Mouse (Mus musculus): Measurements from ENCODE around the gene Grin2c. TPM values are rescaled to one million over a fixed set of nuclear protein-coding genes. Genes with fewer than 3 reads are reported as not detected.
A peak's percentile ranks its signal among the peaks of the same experiment; 100 is the strongest.

Grin2c gene
- polyA plus RNA-seq, 1 experiment from 2014 or later = 0.21 TPM

DNA sequence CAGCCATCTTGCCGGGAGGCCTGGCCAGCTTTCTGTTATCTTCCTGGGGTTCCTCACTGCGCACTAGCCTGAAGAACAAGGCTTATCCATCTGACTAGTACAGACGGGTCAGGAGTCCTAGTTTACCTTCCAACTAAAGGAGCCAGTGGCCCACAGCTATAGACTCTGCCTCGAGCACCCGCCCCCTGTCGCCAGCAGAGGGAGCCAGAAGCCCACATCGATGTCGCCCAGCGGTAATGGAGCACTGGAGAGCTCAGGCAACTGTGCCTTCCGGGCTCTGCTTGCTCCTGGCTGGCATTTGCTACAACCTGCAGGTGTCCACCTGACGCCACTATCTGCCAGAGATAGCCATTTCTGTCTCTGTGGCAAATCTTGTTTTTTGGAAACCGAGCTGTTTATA is 64.7 kb downstream of the Grin2c start:
- H3K4me3 ChIP-seq = no peak overlapping the region
- no peaks in the 10 kb centered on the region for H3K9me3 ChIP-seq
- H3K4me2 ChIP-seq = no peak overlapping the region
- peaks cover 17% of the 10 kb centered on the region for H3K36me3 ChIP-seq (replicated peaks)
- no peaks in the 10 kb centered on the region for H3K27me3 ChIP-seq (replicated peaks)
- peaks cover 4% of the 10 kb centered on the region; the same call in 1 of the 2 replicates for H3K4me1 ChIP-seq
- H3K27ac ChIP-seq = no peak overlapping the region
- H3K9ac ChIP-seq = no peak overlapping the region
- WGBS = 14% methylated on average over 12 of the region's 12 CpGs
- ATAC-seq (replicated peaks) = peak; percentile 83

DNA sequence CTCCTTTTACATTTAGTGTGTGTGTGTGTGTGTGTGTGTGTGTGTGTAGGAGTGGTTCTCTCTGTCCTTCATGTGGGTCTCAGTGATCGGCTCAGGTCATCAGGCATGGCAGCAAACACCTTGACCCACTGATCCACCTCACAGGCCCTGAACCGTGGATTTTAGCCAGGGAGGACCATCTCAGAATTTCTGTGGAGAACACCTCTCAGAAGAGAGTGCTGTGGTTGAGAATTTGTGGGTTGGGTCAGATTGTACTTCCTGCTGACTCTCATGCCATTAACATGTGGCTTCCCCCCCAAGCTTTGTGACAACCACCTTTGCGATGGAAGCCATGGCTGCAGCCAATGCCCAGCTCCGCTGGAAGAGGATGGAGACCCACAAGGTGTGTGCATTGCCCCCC is 66.5 kb downstream of the Grin2c start:
- ATAC-seq (replicated peaks) = no peak
- peaks cover 4% of the 10 kb centered on the region; the same call in 1 of the 2 replicates for H3K4me1 ChIP-seq
- no peaks in the 10 kb centered on the region for H3K27me3 ChIP-seq (replicated peaks)
- no peaks in the 10 kb centered on the region for H3K9me3 ChIP-seq
- WGBS = 93% methylated on average over 4 of the region's 4 CpGs
- no peak overlapping the region for H3K9ac ChIP-seq
- peaks cover 5% of the 10 kb centered on the region; the same call in 1 of the 2 replicates for H3K36me3 ChIP-seq (replicated peaks)
- H3K4me3 ChIP-seq = no peak overlapping the region
- H3K4me2 ChIP-seq = no peak overlapping the region
- H3K27ac ChIP-seq = no peak overlapping the region

Small RNA genes within 50 kb of the gene (microRNA-seq; reads per million reads assigned to microRNA genes)
- gene Gm25837 = not detected

Other genes starting within 250 kb of the Grin2c start
- gene Cd300ld4, start 240.2 kb downstream of the Grin2c start, polyA plus RNA-seq (2015; fragmentation: Nextera tagmentation; extraction: Ambion mirVana) = not detected in 2 replicates
- gene Cd300ld5, start 229.5 kb downstream of the Grin2c start, polyA plus RNA-seq (2015; fragmentation: Nextera tagmentation; extraction: Ambion mirVana) = not detected in 2 replicates
- gene Cd300ld3, start 218.8 kb downstream of the Grin2c start, polyA plus RNA-seq (2015; fragmentation: Nextera tagmentation; extraction: Ambion mirVana) = not detected in 2 replicates
- not detected in 2 replicates for gene Cd300e, start 205.1 kb downstream of the Grin2c start, polyA plus RNA-seq (2015; fragmentation: Nextera tagmentation; extraction: Ambion mirVana)
- gene Rab37, start 175.8 kb downstream of the Grin2c start, polyA plus RNA-seq (2015; fragmentation: Nextera tagmentation; extraction: Ambion mirVana) = 0.49 and 1.1 TPM in 2 replicates
- 0.20 and 0.27 TPM in 2 replicates for gene Cd300lf, start 133.3 kb downstream of the Grin2c start, polyA plus RNA-seq (2015; fragmentation: Nextera tagmentation; extraction: Ambion mirVana)
- gene Slc9a3r1, start 103.9 kb downstream of the Grin2c start, polyA plus RNA-seq (2015; fragmentation: Nextera tagmentation; extraction: Ambion mirVana) = 46.4 and 54.6 TPM in 2 replicates
- gene Tmem104, start 79.8 kb downstream of the Grin2c start, polyA plus RNA-seq (2015; fragmentation: Nextera tagmentation; extraction: Ambion mirVana) = 12.6 and 15.3 TPM in 2 replicates
- gene Nat9, start 79.4 kb downstream of the Grin2c start, polyA plus RNA-seq (2015; fragmentation: Nextera tagmentation; extraction: Ambion mirVana) = 22.5 and 25.5 TPM in 2 replicates
- gene Fdxr, start 9.8 kb upstream of the Grin2c start, polyA plus RNA-seq (2015; fragmentation: Nextera tagmentation; extraction: Ambion mirVana) = 21.5 and 22.1 TPM in 2 replicates
- gene Fads6, start 30.4 kb upstream of the Grin2c start, polyA plus RNA-seq (2015; fragmentation: Nextera tagmentation; extraction: Ambion mirVana) = 0.96 and 1.0 TPM in 2 replicates
- 0.17 TPM in 1 of 2 replicates, not detected in the other for gene Otop2, start 39.9 kb upstream of the Grin2c start, polyA plus RNA-seq (2015; fragmentation: Nextera tagmentation; extraction: Ambion mirVana)
- 0.09 and 0.18 TPM in 2 replicates for gene Ush1g, start 54.8 kb upstream of the Grin2c start, polyA plus RNA-seq (2015; fragmentation: Nextera tagmentation; extraction: Ambion mirVana)
- 0.75 and 0.90 TPM in 2 replicates for gene Otop3, start 67.5 kb upstream of the Grin2c start, polyA plus RNA-seq (2015; fragmentation: Nextera tagmentation; extraction: Ambion mirVana)
- 67.0 and 67.2 TPM in 2 replicates for gene Hid1, start 100.5 kb upstream of the Grin2c start, polyA plus RNA-seq (2015; fragmentation: Nextera tagmentation; extraction: Ambion mirVana)
- gene Cdr2l, start 114.7 kb upstream of the Grin2c start, polyA plus RNA-seq (2015; fragmentation: Nextera tagmentation; extraction: Ambion mirVana) = 26.9 and 27.3 TPM in 2 replicates
- gene Mrpl58, start 136.5 kb upstream of the Grin2c start, polyA plus RNA-seq (2015; fragmentation: Nextera tagmentation; extraction: Ambion mirVana) = 182 and 191 TPM in 2 replicates
- 782 and 789 TPM in 2 replicates for gene Atp5h, start 152.7 kb upstream of the Grin2c start, polyA plus RNA-seq (2015; fragmentation: Nextera tagmentation; extraction: Ambion mirVana)
- 32.3 and 34.8 TPM in 2 replicates for gene Kctd2, start 152.9 kb upstream of the Grin2c start, polyA plus RNA-seq (2015; fragmentation: Nextera tagmentation; extraction: Ambion mirVana)
- not detected in 2 replicates for gene Trim80, start 173.3 kb upstream of the Grin2c start, polyA plus RNA-seq (2015; fragmentation: Nextera tagmentation; extraction: Ambion mirVana)
- 0.09 and 0.42 TPM in 2 replicates for gene Slc16a5, start 195.2 kb upstream of the Grin2c start, polyA plus RNA-seq (2015; fragmentation: Nextera tagmentation; extraction: Ambion mirVana)
- gene Armc7, start 208.4 kb upstream of the Grin2c start, polyA plus RNA-seq (2015; fragmentation: Nextera tagmentation; extraction: Ambion mirVana) = 20.6 and 20.9 TPM in 2 replicates
- 98.4 and 108 TPM in 2 replicates for gene Nt5c, start 224.6 kb upstream of the Grin2c start, polyA plus RNA-seq (2015; fragmentation: Nextera tagmentation; extraction: Ambion mirVana)
- 1,600 and 1,616 TPM in 2 replicates for gene Jpt1, start 247.1 kb upstream of the Grin2c start, polyA plus RNA-seq (2015; fragmentation: Nextera tagmentation; extraction: Ambion mirVana)

Measured in midbrain, embryonic 15.5 days (tissue).